Mouse (Mus musculus) A20 (cell line): ENCODE measurements at regions not wholly inside any gene's neighbourhood (a gene's known extent, or its start where the extent isn't known, plus 50 kb on each side); places are given as distances from the start of the nearest gene placed in this dataset.
"Not testable (repeated sequence)": the region's sequence is repeated elsewhere in the genome, so short reads cannot be mapped to it uniquely, and the experiment has no call there.

ENCODE experiments used
- DNase-seq: peaks from one replicate; pipeline ENCODE4 v3.0.0-alpha.2; 2011; ENCODE audit warnings: low read depth, low spot score

DNA sequence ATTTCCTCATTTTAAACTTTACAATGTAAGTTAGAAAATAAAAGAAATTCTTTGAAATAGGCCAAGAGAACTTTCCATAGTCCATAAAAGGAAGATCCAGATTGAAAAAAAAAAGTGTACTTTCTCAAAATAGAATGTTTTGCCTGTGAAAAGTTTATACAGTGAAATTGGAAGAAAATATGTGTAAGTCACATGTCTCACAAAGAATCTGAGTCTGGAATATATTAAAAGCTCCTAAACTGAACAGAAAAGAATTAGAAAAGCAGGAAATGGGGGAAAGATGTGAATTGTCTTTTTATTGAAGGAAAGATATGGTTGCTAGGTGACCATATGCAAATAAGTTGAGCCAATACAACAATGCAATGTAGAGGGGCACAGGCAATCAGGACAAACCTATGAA is 197.7 kb upstream of the Gm20594 start:
- DNase-seq = no peak

DNA sequence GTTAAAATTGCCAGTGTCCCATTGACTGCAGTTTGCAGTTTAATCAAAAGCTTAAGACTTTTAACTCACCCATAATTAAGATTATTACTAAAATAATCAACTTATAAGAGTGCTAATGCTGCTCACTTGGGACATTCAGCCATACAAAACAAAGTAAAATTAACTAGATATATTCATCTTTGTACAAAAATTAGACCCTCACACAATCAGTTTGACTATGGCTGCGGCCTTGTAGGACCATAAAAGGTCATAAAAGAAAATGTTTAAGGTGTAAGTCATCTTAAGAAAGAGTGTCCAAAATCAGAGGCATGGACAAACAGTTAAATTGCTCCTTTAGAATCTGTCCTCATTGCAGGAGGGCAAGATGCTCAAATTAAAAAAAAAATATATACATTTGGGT is 186.0 kb upstream of the Gm20594 start:
- DNase-seq = not testable (repeated sequence)

DNA sequence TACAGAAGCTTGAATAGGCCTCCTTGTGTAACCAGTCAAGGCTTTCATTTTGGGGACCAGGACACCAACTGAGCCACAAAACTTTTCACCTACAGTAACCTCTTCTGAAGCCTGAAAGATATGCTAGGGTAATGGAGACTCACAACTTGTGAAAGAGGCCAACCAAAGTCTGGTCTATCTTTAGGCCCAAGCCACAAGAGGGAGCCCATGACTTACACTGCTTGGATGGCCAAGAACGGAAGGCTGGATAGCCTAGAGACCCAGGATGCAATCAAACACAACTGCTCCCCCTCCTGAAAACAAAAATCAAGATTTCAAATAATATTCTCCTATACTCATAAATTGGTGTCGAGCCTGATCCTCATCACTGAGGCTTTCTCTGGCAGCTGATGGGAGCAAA is 166.4 kb upstream of the Gm20594 start:
- DNase-seq = peak; percentile 1
